Mouse (Mus musculus): Measurements from ENCODE around the gene Ccin.

GRCm38 (mm10) chr4:44016791-44017190 lies 33.5 kb downstream of the Ccin start:
- TF ChIP-seq CTCF (IDR thresholded peaks at IDR 0.05; ENCODE audit: low read depth, low read length) (no peak), GATA1 (IDR thresholded peaks at IDR 0.05; ENCODE audit: borderline replicate concordance, low read length) (no peak), GATA2 (IDR thresholded peaks at IDR 0.05; ENCODE audit: borderline replicate concordance, low read depth, low read length) (no peak), POLR2AphosphoS5 (IDR thresholded peaks at IDR 0.05; ENCODE audit: insufficient replicate concordance, low read depth, low read length) (no peak)

All from G1E (cell line).